Mouse (Mus musculus): ENCODE measurements around the gene Ube3b.

Ube3b gene

DNA sequence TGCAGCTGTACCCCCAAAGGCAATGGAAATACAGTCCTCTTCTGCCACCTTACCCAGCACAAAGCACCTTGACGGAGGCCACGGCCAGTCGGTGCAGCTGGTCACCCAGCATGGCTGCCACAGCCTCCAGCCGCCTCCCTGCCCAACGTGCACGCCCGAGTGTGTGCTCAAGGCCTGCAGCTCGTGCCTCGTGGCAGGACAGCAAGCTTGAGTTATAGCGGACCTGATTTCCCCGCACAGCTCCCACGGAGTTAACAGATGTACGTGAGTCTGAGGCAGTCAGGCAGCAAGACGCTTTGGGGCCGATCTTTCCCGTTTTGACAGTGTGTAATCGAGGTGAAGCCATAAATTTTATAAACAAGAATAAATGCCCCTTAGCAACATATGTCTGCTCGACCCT, 48.2 kb downstream of the Ube3b start:
- DNase-seq = no peak

DNA sequence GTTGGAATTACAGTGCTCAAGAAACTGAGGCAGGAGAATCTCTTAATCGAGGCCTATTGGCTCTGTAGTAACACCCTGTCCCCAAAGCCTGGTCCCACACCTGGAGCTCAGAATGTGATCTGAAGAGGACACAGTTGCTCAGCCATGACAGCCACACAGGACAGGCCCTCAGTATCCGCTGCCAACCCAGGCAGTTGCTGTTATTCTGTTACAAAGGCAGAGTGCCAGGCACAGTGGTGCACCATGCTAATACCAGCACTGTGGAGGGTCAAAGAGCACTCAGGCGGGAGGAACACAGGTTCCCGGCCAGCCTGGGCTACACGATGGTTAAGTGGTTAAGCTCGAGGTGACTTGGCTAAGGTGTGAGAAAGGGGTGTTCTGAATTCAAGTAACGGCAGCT, 49.4 kb downstream of the Ube3b start:
- DNase-seq = peak; percentile 66 to 67

DNA sequence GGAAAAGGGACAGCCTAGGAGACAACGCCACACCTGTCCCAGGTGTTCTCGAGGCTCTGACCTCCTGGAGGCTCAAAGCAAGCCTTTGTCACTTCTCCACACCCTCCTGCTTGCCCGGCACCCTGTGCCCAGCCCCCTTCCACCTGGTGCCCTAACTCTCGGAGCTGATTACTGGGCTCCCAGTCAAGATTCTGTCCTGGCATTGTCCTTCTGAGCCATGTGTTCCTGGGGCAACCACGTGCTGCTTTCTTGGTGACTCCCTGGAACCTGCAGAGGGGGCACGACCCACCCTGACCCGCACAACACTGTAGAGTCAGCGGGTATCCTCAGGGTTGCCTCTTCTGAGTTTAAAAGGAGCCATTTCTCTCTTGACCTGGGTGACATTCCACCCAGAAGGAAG, 54.0 kb downstream of the Ube3b start:
- DNase-seq = no peak

DNA sequence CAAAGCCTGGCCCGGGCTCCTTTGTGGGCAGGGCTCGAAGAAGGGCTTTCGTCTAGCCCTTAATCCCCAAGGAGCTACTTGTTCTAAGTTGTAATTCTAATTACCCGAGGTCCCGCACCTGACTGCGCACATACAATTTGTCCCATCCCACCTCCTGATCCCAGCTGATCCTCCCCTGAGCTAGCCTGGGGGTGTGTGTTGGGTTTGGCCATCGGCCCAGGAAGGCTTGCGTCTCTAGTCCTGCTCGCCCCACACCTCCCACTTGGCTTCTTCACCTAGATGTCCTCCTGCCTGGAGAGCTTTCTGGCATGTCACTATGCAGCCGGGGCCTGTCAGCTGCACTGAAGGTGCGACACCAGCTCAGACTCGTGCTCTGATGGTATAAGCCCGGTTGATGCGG, 55.2 kb downstream of the Ube3b start:
- DNase-seq = peak; percentile 36 to 42

DNA sequence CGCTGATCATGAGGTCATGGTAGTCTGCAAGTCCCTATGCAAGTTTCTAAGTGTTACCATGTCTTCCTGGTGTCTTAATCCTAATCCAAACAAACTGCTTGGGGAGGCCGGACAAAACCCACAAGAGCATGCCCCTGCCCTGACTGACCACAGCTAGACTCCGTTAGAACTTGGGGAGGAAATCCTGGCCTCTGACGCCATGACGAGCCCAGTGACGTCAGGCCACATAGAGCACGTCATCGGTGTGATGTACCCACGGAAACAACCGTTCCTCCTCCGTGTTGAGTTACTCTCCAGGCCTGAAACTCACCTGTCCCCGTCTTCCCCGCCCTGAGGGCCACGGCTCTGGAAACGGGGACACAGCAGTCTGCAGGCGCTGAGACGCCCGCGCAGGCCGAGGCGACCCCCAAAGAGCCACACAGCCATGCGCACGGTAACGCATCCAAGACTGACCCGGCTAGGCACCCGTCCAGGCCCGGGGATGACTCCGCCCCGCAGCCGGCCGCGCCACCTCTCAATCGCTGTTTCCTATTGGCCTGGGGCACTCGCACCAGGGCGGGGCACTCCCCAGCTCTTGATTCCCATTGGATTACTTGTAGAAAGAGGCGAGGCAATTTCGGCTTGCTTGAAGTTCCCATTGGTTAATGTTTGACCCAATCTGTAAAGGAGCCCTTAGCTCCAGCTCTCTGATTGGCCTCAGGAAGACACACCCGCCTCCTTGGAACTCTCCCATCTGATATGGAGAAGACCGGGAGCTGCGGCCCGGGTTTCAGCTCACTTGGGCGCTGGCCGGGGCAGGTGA, 63.4 kb downstream of the Ube3b start, which contains the start of the genes Mmab and Mvk:
Gene Mmab (minus strand): TSS at position 495 of the 802 bp plus-strand sequence.
Gene Mvk (plus strand): TSS at position 704 of the 802 bp plus-strand sequence.
- DNase-seq = peak; percentile 98 to 99

DNA sequence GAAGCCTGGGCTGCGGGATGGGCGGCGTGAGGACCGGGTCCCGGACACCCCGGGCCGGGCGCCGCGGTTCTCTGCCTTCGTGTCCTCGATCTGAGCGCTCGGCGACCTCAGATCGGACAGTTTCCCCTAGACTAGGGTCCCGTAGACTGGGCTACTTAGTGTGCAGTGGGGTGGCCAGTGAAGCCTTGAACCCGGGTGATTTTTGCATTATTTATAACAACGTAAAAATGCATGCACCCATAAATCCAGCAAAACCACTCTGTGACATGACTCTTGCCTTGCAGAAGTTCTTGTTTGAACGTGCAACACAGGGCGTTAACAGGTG, 63.9 kb downstream of the Ube3b start:
- no peak for DNase-seq

DNA sequence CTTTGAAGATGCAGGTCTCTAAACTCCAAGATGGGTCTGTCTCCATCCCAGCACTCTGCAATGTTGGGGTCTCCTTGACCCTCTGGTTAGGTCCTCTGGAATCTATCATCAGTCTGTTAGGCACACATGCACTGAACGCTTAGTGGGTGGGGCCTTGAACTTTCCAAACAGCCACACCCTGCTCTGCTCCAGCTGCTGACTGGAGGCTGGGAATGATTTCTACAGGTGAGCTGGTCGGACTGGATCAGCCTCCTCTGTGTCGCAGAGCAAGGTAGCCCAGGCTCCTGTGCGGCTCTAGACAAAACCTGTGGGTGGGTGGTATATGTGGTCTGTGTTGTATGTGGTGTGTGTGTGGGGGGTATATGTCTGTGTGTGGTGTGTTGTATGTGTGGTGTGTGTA, 68.6 kb downstream of the Ube3b start:
- no peak for DNase-seq

DNA sequence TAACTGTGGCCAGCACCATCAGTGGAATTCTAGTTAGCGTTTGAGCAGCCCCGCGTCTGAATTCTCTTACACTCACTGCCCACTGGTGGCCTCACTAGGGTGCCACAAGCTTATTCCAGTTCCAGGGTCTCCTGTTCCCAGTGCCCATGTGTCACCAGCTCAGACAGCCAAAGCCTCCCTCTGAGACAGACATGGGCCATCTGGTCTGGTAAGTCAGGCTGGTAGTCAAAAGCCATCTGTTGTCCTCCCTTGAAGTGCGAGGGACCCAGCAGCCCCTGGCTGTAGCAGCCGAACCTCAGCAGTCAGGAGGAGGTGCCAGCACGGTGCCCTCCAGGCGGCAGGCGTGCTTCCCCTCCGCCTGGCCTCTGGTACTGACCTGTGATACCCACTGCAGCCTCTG, 75.9 kb downstream of the Ube3b start:
- no peak for DNase-seq

DNA sequence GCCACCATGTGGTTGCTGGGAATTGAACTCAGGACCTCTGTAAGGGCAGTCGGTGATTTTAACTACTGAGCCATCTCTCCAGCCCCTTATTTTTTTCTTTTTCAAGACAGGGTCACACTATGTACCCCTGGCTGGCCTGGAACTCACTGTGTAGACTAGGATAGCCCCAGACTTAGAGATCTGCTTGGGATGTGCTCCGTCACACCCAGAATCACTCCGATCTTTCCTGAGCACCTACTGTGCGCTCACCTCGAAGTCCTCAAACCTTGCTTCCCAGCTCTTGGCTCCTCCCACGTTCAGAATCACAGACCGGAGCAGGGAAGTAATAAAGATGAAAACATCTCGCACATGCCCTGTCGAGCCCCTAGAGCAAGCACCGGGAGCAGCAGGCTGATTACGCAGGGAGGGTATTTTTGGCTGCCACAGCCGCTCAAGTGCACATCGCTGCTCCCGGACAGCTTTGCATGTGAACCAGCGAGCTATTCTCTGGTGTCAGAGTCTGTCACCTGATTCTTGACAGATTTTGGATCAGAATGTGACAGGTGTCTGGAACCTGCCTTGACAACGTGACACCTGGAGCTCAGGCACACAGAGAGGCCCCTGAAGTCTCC, 76.7 kb downstream of the Ube3b start:
- no peak for DNase-seq

DNA sequence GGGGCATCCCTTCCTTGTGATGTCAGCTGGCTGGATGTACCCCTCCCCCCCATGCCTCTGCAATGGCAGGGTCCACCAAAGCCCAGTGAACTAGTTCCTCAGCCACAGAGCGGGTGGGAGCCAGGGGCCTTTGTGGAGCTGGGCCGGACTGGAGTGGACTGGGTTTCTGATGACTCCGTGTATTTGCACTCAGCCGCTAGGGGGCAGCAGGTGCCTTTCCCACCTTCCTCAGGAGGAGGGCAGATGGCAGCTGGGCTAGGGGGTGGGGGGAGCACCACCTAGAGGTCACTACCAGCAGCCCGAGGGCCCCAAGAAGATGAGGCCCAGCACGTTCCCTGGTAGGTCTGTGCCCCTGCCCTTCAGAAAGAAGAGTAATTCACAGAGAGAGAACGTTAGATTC, 80.8 kb downstream of the Ube3b start:
- peak; percentile 79 to 94 for DNase-seq

DNA sequence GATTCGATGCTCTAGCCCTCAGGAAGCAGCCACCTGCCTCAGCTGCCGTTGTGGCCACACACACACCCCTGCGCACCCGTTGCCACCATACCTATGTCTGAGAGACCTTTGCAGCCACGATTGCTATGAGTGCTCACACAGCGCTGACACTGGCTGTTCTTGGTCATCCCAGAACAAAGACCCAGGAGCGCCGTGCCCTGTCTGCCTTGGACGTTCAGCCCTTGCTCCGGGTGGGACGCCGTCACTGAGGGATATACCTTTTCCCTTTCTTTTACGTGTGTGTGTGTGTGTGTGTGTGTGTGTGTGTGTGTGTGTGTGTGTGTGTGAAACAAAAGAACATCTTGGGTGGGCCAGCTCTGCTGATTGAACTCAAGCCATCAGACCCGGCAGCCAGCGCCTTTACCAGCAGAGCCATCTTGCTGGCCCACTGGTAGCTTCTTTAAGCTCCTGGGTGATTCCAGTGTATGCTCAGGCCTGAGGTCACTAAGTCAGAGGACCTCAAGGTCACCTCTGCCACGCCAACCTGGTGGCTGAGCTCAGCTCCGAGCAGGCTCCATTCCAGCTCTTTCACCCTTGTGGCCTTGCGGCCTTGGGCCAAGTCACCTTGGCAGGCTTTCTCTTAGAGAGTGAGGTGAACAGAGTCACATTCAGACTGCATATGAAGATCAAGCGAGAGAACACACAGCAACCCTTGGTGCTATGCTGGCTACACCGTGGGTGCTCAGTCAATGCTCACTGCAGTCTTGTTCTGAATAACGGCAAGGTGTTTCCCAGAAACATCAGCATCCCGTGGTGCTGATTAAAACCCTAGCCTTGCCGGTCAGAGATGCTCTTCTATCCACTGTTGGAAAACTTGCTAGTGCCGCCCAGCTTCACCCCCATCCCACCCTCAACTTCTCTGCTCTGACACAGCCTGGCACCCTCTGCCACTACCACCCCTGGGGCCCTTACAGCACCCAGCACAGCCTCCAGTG, 81.9 kb downstream of the Ube3b start:
- peak; percentile 60 to 69 for DNase-seq

DNA sequence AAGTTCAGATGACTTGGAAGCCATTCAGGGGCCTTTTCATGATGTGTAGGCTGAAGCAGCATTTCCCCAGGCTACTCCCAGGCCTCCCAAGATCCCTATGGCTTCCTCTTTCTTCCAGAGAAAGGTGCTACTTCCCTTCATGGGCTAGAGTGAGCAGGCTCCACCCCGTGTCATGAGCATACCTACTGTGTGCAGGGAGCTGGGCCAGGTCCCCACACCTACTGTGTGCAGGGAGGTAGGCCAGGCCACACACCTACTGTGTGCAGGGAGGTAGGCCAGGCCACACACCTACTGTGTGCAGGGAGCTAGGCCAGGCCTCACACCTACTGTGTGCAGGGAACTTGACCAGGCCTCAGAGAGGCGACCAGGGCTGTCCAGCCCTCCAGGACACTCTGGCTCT, 84.2 kb downstream of the Ube3b start:
- DNase-seq = no peak

DNA sequence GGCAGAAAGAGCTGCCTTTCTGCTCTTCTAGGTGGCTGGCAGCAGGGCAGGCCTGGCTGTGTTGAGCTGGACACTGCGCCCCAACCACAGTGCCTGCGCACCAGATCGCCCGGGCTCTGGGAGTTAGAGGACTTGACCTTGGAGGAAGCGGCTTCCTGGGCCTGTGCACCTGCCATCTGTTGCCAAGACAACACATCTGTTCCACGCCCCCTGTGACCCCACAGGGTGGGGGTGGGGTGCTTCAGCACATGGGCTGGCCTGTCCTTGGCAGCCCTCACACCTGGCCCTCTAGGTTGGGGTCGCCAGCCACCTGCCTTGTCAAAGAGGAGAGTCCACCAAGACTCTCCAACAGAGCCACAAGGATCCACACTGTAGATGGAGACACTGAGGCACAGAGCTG, 85.2 kb downstream of the Ube3b start:
- DNase-seq = peak; percentile 14 to 31

DNA sequence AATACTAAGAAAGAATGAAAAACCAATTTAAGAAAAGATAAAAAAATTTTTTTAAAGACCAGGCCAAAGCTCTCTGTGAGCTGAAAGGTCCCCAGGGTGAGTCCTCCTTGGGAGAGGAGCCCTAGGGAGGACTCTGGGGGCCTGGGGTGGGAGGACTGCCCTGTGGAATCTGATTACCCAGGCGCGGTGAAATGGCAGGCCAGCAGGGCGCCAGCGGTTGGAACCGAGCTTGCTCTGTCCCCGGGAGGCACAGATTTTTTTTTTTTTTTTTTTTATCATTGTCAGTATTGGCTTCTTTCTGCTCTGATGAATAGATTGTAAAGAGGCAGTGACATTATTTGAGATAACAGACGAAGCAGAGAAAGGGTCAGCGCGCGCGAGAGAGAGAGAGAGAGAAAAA, 86.6 kb downstream of the Ube3b start:
- peak in 1 of 2 experiments; percentile 13 for DNase-seq

DNA sequence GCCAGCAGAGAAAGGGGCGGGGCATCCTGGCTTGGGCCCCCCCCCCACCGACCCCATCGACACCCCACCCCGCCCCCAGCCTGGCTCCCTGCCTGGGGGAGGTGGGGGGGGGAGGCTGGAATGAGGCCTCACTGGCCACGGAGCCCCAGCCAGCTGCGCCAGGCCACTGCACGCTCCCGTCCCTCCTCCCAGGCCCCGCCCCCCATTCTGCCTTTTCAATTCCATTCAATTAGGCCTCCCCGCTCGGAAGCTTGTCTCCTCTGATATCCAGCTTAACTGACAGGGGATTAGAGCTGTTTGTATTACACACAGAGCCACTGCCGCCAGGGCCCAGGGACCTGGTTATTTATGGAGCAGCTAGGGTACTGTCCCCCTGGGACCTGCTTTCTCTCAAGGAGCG, 87.0 kb downstream of the Ube3b start:
- peak; percentile 56 to 75 for DNase-seq

DNA sequence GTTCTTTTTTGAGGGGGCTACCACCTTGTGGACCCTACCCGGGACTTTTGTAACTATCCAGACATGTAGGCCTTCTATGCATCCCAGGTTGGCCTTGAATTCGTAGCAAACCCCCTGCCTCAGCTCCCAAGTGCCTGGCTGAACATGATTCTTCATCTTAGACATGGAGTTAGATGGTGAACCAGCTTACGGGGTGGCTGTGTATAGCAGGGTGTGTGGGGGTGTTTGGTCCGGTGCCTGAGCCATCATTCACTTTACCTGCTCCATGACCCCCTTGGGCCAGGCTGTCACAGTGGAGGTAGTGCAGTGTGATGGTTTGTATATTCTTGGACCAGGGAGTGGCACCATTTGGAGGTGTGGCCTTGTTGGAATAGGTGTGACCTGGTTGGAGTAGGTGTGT, 87.6 kb downstream of the Ube3b start:
- no peak for DNase-seq

DNA sequence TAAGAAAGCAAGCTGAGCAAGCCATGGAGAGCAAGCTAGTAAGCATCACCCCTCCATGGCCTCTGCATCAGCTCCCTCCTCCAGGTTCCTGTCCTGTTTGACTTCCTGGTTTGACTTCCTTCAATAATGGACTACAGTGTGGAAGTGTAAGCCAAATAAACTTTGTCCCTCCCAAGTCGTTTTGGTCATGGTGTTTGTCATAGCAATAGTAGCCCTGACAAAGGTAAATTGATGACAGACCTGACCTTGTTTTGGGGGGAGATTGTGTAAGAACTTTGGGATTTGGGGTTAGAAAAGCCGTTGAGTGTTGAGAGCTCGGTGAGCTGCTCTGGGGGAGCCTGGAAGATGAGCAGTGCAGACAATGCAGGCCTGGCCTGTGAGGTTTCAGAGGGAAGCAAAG, 90.0 kb downstream of the Ube3b start:
- DNase-seq = no peak

Data from kidney, postnatal 36 days (tissue).